Mouse (Mus musculus): Measurements from ENCODE around the gene Fgfbp1. TPM values are rescaled to one million over a fixed set of nuclear protein-coding genes. Genes with fewer than 3 reads are reported as not detected.
A peak's percentile ranks its signal among the peaks of the same experiment; 100 is the strongest.

The Fgfbp1 gene
- polyA plus RNA-seq (2012; rRNA removed), result 0.27 and 0.61 TPM in 2 replicates

- DNase-seq (ENCODE audit: low read depth), result no peak
These were observed at the start of gene Fgfbp1 for GRCm38 (mm10) chr5:43981620-43982019. TSS of gene Fgfbp1 (minus strand) at chr5:43981779.

GRCm38 (mm10) chr5:43998295-43998989 lies 16.9 kb upstream of the Fgfbp1 start:
- DNase-seq (ENCODE audit: low read depth), result no peak

- DNase-seq (ENCODE audit: low read depth), result no peak
These were observed 16.0 kb upstream of the Fgfbp1 start for GRCm38 (mm10) chr5:43997626-43998025.

GRCm38 (mm10) chr5:43996162-43996561 lies 14.6 kb upstream of the Fgfbp1 start:
- DNase-seq (ENCODE audit: low read depth), result no peak

- DNase-seq (ENCODE audit: low read depth), result no peak
These were observed 13.4 kb upstream of the Fgfbp1 start for GRCm38 (mm10) chr5:43994981-43995380.

- no peak for DNase-seq (ENCODE audit: low read depth)
These were observed 8.7 kb upstream of the Fgfbp1 start for GRCm38 (mm10) chr5:43990316-43990715.

- DNase-seq (ENCODE audit: low read depth), result no peak
These were observed 7.4 kb upstream of the Fgfbp1 start for GRCm38 (mm10) chr5:43989017-43989416.

- DNase-seq (ENCODE audit: low read depth), result no peak
These were observed 4.6 kb upstream of the Fgfbp1 start for GRCm38 (mm10) chr5:43986212-43986611.

- no peak for DNase-seq (ENCODE audit: low read depth)
These were observed 1.3 kb upstream of the Fgfbp1 start for GRCm38 (mm10) chr5:43982896-43983295.

GRCm38 (mm10) chr5:43980397-43980796 lies 1.2 kb downstream of the Fgfbp1 start:
- no peak for DNase-seq (ENCODE audit: low read depth)

- no peak for DNase-seq (ENCODE audit: low read depth)
These were observed 4.6 kb downstream of the Fgfbp1 start for GRCm38 (mm10) chr5:43976821-43977561.

GRCm38 (mm10) chr5:43974166-43974565 lies 7.4 kb downstream of the Fgfbp1 start:
- DNase-seq (ENCODE audit: low read depth), result no peak

- no peak for DNase-seq (ENCODE audit: low read depth)
These were observed 10.4 kb downstream of the Fgfbp1 start for GRCm38 (mm10) chr5:43971156-43971555.

GRCm38 (mm10) chr5:43970532-43970931 lies 11.0 kb downstream of the Fgfbp1 start:
- no peak for DNase-seq (ENCODE audit: low read depth)

GRCm38 (mm10) chr5:43968634-43969033 lies 12.9 kb downstream of the Fgfbp1 start:
- no peak for DNase-seq (ENCODE audit: low read depth)

GRCm38 (mm10) chr5:43961056-43961455 lies 20.5 kb downstream of the Fgfbp1 start:
- no peak for DNase-seq (ENCODE audit: low read depth)

GRCm38 (mm10) chr5:43959884-43960440 lies 21.6 kb downstream of the Fgfbp1 start:
- no peak for DNase-seq (ENCODE audit: low read depth)

- DNase-seq (ENCODE audit: low read depth), result peak; percentile 81
These were observed 28.3 kb downstream of the Fgfbp1 start for GRCm38 (mm10) chr5:43953241-43953640.

GRCm38 (mm10) chr5:43948748-43949275 lies 32.8 kb downstream of the Fgfbp1 start:
- DNase-seq (ENCODE audit: low read depth), result peak; percentile 79

GRCm38 (mm10) chr5:43948111-43948743 lies 33.4 kb downstream of the Fgfbp1 start:
- peak; percentile 97 for DNase-seq (ENCODE audit: low read depth)

GRCm38 (mm10) chr5:43947330-43947977 lies 34.1 kb downstream of the Fgfbp1 start:
- no peak for DNase-seq (ENCODE audit: low read depth)

- DNase-seq (ENCODE audit: low read depth), result no peak
These were observed 48.3 kb downstream of the Fgfbp1 start for GRCm38 (mm10) chr5:43933269-43933668.

Measured in gonadal fat pad, adult 2 months (tissue).